Mouse (Mus musculus) bone marrow, adult 2 months (tissue): ENCODE results near the gene Lmna. TPM values are rescaled to one million over a fixed set of nuclear protein-coding genes. Genes with fewer than 3 reads are reported as not detected.

Source experiments
- H3K27ac ChIP-seq: fragments of 200-500 bp; 2 replicates; pipeline ENCODE4 v1.5.1; 2012; ENCODE audit warnings: low read depth, mild to moderate bottlenecking, control low read depth, inconsistent platforms, low read length; ENCODE audit not compliant: control insufficient read depth, poor library complexity, insufficient read depth
- H3K4me1 ChIP-seq: fragments of 200-500 bp; 2 replicates; pipeline ENCODE4 v1.6.1; 2011; ENCODE audit warnings: low read length; ENCODE audit not compliant: control insufficient read depth, insufficient read depth
- H3K4me3 ChIP-seq: fragments of 200-500 bp; replicated peaks from 2 replicates; pipeline ENCODE3; 2011; ENCODE audit warnings: mild to moderate bottlenecking, low read depth, low read length, control low read depth; ENCODE audit not compliant: control insufficient read depth
- CTCF ChIP-seq: fragments of 200-500 bp; IDR thresholded peaks from 2 replicates; pipeline ENCODE4 v1.5.1; 2011; ENCODE audit warnings: low read length, control low read depth; ENCODE audit not compliant: control insufficient read depth, insufficient read depth
- POLR2A ChIP-seq: fragments of 200-500 bp; IDR thresholded peaks from 2 replicates; pipeline ENCODE4 v1.6.1; 2011; ENCODE audit warnings: low read depth, mild to moderate bottlenecking, control low read depth, low read length, borderline replicate concordance; ENCODE audit not compliant: control insufficient read depth
- WGBS: fragments of 180-500 bp; shearing (Covaris S2); methylation state at CpG from one replicate; pipeline ENCODE4 v1.1.7; 2018; 5-methylcytosine and 5-hydroxymethylcytosine counted together
- polyA plus RNA-seq: library from polyadenylated mRNA; stranded (reverse); fragments of >200 nt; gene quantifications from 2 replicates; pipeline ENCODE4 v1.2.4, GENCODE M21; 2011; ENCODE audit warnings: low replicate concordance; ENCODE audit not compliant: missing spikeins, insufficient read depth, insufficient read length

Lmna gene
- polyA plus RNA-seq, 1 experiment: 69.6 TPM

DNA sequence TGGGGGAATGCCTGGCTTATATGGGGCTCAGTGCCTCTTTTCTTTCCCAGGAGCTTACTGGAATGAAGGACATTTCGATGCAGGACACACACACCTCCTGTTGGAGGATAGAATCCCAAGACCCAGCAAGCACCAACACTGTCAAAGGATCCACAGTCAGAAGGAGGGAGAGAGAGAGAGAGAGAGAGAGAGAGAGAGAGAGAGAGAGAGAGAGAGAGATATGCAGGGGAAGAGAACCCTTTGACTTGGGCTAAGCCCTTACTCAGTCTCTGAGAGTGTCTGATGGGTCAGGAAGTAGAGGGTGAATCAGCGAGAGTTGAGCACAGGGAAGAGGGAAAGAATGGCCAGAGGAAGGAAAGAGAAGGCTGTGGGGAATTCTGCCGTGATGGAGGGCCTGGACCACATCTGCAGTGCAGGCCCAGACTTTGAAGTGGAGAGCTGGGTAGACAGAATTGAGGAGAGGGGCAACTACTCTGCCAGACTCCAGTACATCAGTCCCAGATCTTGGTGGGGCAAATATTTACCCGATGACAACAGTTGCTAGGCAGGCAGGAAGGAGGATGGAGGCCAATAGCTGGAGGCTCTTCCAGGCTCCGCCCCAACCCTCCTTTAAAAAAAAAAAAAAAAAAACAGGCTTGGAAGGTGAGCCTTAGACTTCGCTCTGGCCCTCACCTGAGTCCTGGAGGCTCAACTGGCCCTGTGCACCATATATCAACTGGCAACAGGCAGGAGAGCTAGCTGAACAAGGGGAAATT is 2.6 kb upstream of the Lmna start:
- H3K27ac ChIP-seq: no peak overlapping the region
- TF ChIP-seq CTCF (no peak), POLR2A (no peak)
- H3K4me1 ChIP-seq: peaks cover 1% of the 10 kb centered on the region; the same call in 1 of the 2 replicates
- WGBS: 63% methylated on average over 6 of the region's 6 CpGs
- no peak overlapping the region for H3K4me3 ChIP-seq

DNA sequence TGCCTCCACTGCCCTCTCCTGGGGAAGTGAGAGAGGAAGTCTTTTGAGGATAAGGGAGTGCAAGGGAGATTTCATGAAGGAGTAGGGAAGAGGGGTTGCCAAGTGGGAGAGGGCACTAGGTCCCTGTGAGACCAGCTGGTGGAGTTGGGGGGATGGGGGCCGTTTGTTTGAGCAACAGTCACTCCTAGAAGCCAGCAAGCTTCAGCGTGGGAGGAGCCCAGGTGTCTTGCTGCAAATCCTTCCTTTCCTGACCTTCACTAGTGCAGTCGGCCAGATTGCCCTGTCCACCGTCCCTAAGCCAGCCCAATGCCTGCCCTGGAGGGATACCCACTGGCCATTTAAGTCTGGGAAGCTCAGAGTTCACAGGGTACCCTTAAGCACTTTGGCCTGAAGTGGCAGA is 1.8 kb upstream of the Lmna start:
- Histone ChIP-seq H3K4me1 (peaks cover 1% of the 10 kb centered on the region; the same call in 1 of the 2 replicates), H3K4me3 (no peak overlapping the region), H3K27ac (no peak overlapping the region)
- 39% methylated on average over 4 of the region's 4 CpGs for WGBS
- TF ChIP-seq POLR2A (no peak), CTCF (no peak)

- Histone ChIP-seq H3K4me3 (no peak overlapping the region), H3K4me1 (peaks cover 1% of the 10 kb centered on the region; the same call in 1 of the 2 replicates), H3K27ac (no peak overlapping the region)
- TF ChIP-seq CTCF (no peak), POLR2A (no peak)
- 33% methylated on average over 13 of the region's 13 CpGs for WGBS
These were observed 899 bp upstream of the Lmna start for GRCm38 (mm10) chr3:88510421-88511289.

DNA sequence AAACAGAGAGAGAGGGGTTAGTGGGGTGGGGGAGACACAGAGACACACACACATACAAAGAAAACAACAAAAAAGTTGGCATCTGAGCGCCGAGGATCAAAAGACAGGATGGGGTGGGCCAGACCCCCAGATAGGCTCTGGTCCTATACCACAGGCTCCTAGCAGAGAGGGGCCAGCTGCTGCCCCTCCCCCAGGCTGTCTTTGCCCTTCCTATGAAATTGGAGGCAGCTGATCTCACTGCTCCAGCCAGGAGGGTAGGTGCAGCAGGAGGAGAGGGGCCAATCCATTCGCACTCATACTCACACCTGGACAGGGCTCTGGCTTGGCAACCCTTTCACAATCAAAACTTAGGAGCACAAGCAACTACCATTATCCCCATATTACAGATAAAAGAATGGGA is 506 bp downstream of the Lmna start:
- Histone ChIP-seq H3K4me1 (peaks cover 1% of the 10 kb centered on the region; the same call in 1 of the 2 replicates), H3K27ac (no peak overlapping the region), H3K4me3 (no peak overlapping the region)
- TF ChIP-seq CTCF: no peak
- TF ChIP-seq POLR2A: no peak
- 50% methylated on average over 3 of the region's 3 CpGs for WGBS

- H3K4me1 ChIP-seq: peaks cover 3% of the 10 kb centered on the region
- H3K27ac ChIP-seq: no peak overlapping the region
- TF ChIP-seq CTCF (no peak), POLR2A (no peak)
- H3K4me3 ChIP-seq: no peak overlapping the region
- 63% methylated on average over 7 of the region's 7 CpGs for WGBS
These were observed 4.0 kb downstream of the Lmna start for GRCm38 (mm10) chr3:88505765-88506164.

DNA sequence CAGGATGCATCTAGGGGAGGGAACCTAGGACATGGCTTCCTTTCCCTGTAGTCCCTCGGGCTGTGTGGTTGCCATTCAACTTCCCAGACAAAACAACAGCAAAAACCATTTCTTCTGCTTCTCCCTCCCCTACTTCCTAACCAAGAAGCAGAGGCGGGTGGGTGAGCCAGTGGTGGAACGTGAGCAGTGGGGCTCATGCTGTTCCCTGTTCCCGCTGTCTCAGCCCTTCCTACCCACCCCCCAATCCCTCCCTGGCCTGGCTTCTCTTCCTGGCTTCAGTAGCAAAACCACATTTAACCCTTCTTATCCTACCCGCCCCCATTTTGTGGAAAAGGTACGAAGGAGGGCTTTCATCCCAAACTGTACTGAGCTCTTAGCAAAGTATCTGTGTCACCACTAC is 4.7 kb downstream of the Lmna start:
- no peak for TF ChIP-seq POLR2A
- TF ChIP-seq CTCF: no peak
- WGBS: 67% methylated on average over 6 of the region's 6 CpGs
- Histone ChIP-seq H3K27ac (no peak overlapping the region), H3K4me1 (peaks cover 3% of the 10 kb centered on the region), H3K4me3 (no peak overlapping the region)

DNA sequence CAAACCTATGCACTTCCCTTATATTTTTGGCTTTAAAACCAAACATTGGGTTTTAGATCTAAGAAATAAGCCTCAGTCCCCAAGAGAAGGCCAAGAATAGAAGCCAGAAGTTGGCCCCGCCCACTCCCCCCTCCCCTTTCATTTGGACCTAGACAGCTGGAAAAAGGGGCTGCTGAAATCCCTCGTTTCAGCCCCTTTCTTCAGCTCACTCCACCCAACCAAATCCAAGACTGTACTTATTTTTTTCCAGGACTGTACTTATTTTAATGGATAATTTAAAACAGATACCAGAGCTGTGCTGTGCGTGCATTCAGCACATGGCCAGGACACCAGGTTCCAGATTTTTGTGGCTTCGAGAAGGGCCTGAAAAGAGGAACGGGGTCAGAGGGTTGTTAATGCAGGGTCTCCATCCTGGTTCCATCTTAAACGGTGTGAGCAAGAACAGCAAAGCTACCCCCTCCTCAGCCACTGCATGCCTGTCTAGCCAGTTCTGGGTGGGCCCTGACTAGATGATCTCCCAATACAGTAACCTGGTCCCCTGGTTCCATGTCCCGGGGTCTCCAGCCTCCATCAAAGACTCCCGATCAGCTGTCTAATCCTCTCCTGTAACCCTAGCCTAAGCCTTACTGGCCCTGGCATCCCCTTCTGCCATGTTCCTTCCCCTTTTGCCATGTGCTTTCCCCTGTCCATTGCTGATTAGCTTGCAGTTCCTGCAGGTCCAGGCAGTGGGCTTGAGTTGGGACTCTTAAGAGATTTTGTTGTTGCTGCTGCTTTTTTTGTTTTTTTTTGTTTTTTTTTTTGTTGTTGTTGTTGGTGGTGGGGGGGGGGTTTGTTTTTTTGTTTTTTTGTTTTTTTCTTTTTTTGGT is 5.6 kb downstream of the Lmna start:
- no peak overlapping the region for H3K27ac ChIP-seq
- peaks cover 3% of the 10 kb centered on the region for H3K4me1 ChIP-seq
- WGBS: 39% methylated on average over 8 of the region's 8 CpGs
- no peak for TF ChIP-seq CTCF
- no peak for TF ChIP-seq POLR2A
- no peak overlapping the region for H3K4me3 ChIP-seq
